Mouse (Mus musculus): ENCODE data around the gene Mpzl1.

Gene Mpzl1

DNA sequence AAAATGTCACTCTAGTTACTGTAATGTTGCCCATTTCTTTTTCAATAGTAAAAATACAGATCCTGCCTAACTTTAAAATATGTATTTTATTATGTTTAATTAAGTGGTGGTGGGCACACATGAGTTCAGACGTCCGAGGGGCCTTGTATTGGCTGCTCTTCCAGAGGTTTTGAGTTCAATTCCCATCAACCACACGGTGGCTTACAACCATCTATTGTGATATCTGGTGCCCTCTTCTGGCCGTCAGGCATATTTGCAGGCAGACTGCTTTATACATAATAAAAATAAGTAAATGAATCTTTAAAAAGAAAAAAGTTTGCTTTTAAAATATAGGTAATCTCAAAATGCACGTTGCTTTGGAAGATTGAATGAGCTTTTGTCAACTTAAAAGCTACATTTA is 55.0 kb downstream of the Mpzl1 start:
- no peak for DNase-seq (ENCODE audit: low spot score)

DNA sequence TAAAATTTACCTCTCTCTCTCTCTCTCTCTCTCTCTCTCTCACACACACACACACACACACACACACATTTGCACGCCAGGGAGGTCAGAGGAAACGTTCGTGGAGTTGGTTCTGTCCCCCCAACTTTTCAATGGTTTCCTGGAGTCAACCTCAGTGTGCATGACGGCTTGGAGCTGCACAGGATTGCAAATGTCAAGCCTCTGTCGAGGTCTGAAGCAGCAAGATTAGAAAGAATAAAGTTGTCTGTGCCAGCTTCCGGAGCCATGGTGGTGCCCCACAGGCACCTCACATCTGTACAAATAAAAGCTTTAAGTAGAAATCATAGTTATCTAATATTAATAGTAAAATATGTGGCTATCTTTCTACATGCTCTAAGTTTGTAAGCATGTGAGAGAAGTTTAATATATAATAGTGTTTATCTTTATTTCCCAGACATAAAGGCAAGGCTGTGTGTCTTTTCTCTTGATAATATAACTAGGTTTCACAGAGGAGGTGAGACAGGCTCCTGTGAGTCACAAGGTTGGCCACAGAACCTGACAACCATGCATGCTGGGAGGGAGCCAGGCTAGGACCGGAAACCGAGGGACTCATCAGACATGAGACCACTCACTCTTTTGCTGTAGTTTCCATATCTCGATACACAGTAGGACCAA is 57.8 kb downstream of the Mpzl1 start:
- DNase-seq (ENCODE audit: low spot score) = no peak

DNA sequence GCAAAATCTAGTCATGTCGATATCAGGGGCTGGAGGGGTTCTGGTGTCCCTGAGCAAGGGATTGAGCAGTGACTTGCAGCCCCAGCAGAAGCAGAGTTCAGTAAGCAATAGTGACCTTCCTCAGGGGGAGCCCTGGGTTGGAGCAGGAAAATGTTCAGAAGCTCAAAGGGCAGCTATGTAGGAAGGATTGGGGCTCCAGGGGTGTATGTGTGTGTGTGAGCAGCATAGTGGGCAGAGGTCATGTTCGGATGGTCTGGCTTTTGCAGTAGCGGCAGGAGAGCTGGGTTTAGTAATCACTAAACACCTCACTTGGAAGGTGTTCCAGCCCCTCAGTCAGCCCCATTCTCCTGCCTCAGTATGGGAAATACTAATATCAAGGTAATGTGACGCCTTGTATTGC is 58.3 kb downstream of the Mpzl1 start:
- DNase-seq (ENCODE audit: low spot score) = no peak

DNA sequence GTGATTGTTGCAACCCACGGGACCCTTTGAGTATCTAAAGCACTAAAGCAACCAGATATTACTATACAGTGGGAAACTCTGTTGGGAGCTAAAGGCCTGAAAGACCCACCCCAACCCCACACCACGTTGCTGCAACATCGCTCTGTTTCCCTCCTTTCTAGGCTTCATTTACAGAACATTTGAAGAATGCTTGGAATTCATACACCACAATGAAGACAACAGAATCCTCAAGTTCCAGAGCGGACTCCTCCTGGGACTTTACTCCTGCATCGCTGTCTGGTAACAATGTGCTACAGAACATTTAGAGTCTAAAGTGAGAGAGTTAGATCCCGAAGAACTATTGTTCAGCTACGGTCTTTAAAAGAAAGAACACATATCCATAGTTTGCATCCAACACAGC is 66.9 kb downstream of the Mpzl1 start:
- no peak for DNase-seq (ENCODE audit: low spot score)

DNA sequence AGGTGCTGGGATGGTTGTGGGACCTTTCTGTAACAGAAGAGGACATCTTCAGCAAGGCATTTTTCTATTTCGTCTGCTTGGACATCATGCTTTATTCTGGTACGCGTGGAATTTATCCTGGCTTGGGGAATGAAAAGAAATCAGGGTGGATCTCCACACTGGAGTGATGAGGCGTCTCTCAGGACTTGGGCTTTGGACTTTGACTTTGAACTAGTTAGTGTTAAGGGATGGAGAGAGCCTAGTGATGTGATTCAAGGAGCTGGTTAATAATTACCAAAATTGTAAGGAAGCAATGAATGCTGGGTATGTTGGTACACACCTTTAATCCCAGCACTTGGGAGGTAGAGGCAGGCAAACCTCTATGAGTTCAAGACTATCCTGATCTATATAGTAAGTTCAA is 69.1 kb downstream of the Mpzl1 start:
- no peak for DNase-seq (ENCODE audit: low spot score)

DNA sequence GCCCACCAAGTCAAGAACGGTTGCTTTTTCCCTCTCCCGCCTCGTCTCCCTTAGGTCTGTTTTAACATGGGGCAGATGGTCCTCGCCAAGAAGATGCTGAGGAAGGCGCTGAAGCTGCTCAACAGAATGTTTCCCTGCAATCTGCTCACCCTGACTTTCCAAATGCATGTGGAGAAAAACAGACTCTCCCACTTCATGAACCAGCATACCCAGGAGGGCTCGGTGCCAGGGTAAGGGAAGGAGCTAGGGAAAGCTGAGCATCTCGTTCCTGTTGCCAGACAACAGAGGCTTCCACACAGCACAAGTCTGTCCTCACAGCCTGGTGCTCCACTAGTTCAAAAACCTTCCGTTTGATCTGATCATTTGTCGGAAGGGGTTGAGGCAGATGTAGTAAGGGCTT is 75.3 kb downstream of the Mpzl1 start:
- DNase-seq (ENCODE audit: low spot score) = no peak

DNA sequence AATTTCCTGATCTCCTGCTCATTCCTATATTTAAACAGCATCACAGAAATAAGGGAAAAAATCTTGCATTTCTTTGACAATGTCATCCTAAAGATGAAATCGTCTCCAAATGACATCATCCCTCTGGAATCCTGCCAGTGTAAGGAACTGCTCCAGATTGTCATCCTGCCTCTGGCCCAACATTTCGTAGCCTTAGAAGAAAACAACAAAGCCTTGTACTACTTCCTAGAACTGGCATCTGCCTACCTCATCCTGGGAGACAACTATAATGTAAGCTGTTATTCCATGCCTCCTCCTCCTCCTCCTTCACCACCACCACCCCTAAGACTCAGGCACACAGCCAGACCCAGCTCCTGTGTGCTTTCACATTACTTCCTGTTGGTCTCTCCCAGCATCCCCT is 77.6 kb downstream of the Mpzl1 start:
- no peak for DNase-seq (ENCODE audit: low spot score)
